Mouse (Mus musculus): ENCODE data around the gene Tbc1d15.

The Tbc1d15 gene

GRCm38 (mm10) chr10:115251088-115251934, at the start of gene Tbc1d15:
Tbc1d15 (minus strand) TSS chr10:115251467.
- peak; percentile 99 for DNase-seq

- DNase-seq, result no peak
Observed at GRCm38 (mm10) chr10:115298683-115299082, 47.4 kb upstream of the Tbc1d15 start.

GRCm38 (mm10) chr10:115297582-115297981, 46.3 kb upstream of the Tbc1d15 start:
- DNase-seq, result no peak

GRCm38 (mm10) chr10:115296401-115296935, 45.2 kb upstream of the Tbc1d15 start:
- no peak for DNase-seq

GRCm38 (mm10) chr10:115295162-115295561, 43.9 kb upstream of the Tbc1d15 start:
- DNase-seq, result no peak

- no peak for DNase-seq
Observed at GRCm38 (mm10) chr10:115294715-115295114, 43.4 kb upstream of the Tbc1d15 start.

GRCm38 (mm10) chr10:115293946-115294345, 42.7 kb upstream of the Tbc1d15 start:
- no peak for DNase-seq

GRCm38 (mm10) chr10:115290671-115291070, 39.4 kb upstream of the Tbc1d15 start:
- no peak for DNase-seq

- DNase-seq, result no peak
Observed at GRCm38 (mm10) chr10:115288856-115289255, 37.6 kb upstream of the Tbc1d15 start.

- DNase-seq, result no peak
Observed at GRCm38 (mm10) chr10:115284170-115284569, 32.9 kb upstream of the Tbc1d15 start.

GRCm38 (mm10) chr10:115281381-115281780, 30.1 kb upstream of the Tbc1d15 start:
- no peak for DNase-seq

- DNase-seq, result no peak
Observed at GRCm38 (mm10) chr10:115271649-115272048, 20.4 kb upstream of the Tbc1d15 start.

- no peak for DNase-seq
Observed at GRCm38 (mm10) chr10:115270612-115271390, 19.5 kb upstream of the Tbc1d15 start.

- no peak for DNase-seq
Observed at GRCm38 (mm10) chr10:115262926-115263562, 11.8 kb upstream of the Tbc1d15 start.

- no peak for DNase-seq
Observed at GRCm38 (mm10) chr10:115262261-115262660, 11.0 kb upstream of the Tbc1d15 start.

- no peak for DNase-seq
Observed at GRCm38 (mm10) chr10:115261428-115261827, 10.2 kb upstream of the Tbc1d15 start.

GRCm38 (mm10) chr10:115256162-115256561, 4.9 kb upstream of the Tbc1d15 start:
- DNase-seq, result no peak

GRCm38 (mm10) chr10:115253521-115253920, 2.3 kb upstream of the Tbc1d15 start:
- no peak for DNase-seq

- no peak for DNase-seq
Observed at GRCm38 (mm10) chr10:115252321-115252757, 1.1 kb upstream of the Tbc1d15 start.

GRCm38 (mm10) chr10:115250235-115251087, 806 bp downstream of the Tbc1d15 start:
- DNase-seq, result no peak

GRCm38 (mm10) chr10:115248041-115248440, 3.2 kb downstream of the Tbc1d15 start:
- DNase-seq, result no peak

GRCm38 (mm10) chr10:115245488-115245887, 5.8 kb downstream of the Tbc1d15 start:
- DNase-seq, result no peak

Data from right cerebral cortex, postnatal 4 days (tissue).